Mouse (Mus musculus) heart, embryonic 15.5 days (tissue): Measurements from ENCODE around the gene Pde5a. TPM values are rescaled to one million over a fixed set of nuclear protein-coding genes. Genes with fewer than 3 reads are reported as not detected.

Source experiments
- ATAC-seq: fragments of 200-750 bp; cut with Nextera tagmentation; replicated peaks from 2 replicates; pipeline ENCODE4 v1.8.0; 2017; ENCODE audit warnings: low read depth, moderate TSS enrichment; ENCODE audit not compliant: insufficient number of reproducible peaks, insufficient read depth, low FRiP score
- H3K27ac ChIP-seq: fragments of 300-500 bp; sonication (generic); 2 replicates; pipeline ENCODE4 v1.5.1; 2015; ENCODE audit warnings: mild to moderate bottlenecking, inconsistent platforms
- H3K27me3 ChIP-seq: fragments of 300-500 bp; sonication (generic); 2 replicates; pipeline ENCODE4 v1.6.1; 2015; ENCODE audit warnings: inconsistent platforms
- H3K36me3 ChIP-seq: fragments of 300-500 bp; sonication (generic); 2 replicates; pipeline ENCODE4 v1.6.1; 2015; ENCODE audit warnings: mild to moderate bottlenecking, inconsistent platforms
- H3K4me1 ChIP-seq: fragments of 300-500 bp; sonication (generic); replicated peaks from 2 replicates; pipeline ENCODE4 v1.6.1; 2015; ENCODE audit warnings: inconsistent platforms
- H3K4me2 ChIP-seq: fragments of 300-500 bp; sonication (generic); 2 replicates; pipeline ENCODE4 v1.6.1; 2015; ENCODE audit warnings: inconsistent platforms, mild to moderate bottlenecking, moderate library complexity
- H3K4me3 ChIP-seq: fragments of 300-500 bp; sonication (generic); 2 replicates; pipeline ENCODE4 v1.5.1; 2015; ENCODE audit warnings: mild to moderate bottlenecking, inconsistent platforms
- H3K9ac ChIP-seq: fragments of 300-500 bp; sonication (generic); 2 replicates; pipeline ENCODE4 v1.6.1; 2015; ENCODE audit warnings: mild to moderate bottlenecking, inconsistent platforms
- H3K9me3 ChIP-seq: fragments of 300-500 bp; sonication (generic); replicated peaks from 2 replicates; pipeline ENCODE4 v1.6.1; 2016; ENCODE audit warnings: inconsistent platforms
- WGBS: fragments of 180-500 bp; shearing (Covaris S2); methylation state at CpG from one replicate; pipeline ENCODE4 v1.1.7; 2015; ENCODE audit warnings: mixed read lengths; 5-methylcytosine and 5-hydroxymethylcytosine counted together
- polyA plus RNA-seq: library from polyadenylated mRNA; unstranded; fragments of >200 nt; fragmentation: Nextera tagmentation; extraction: Ambion mirVana; gene quantifications from 2 replicates; pipeline ENCODE4 v1.2.1, GENCODE M21; 2015

Gene Pde5a
- polyA plus RNA-seq, 1 experiment from 2014 or later, result 2.6 TPM

- H3K9ac ChIP-seq, result no peak overlapping the region
- H3K36me3 ChIP-seq, result no peaks in the 10 kb centered on the region
- no peak overlapping the region for H3K4me2 ChIP-seq
- 56% methylated on average over 6 of the region's 6 CpGs for WGBS
- H3K4me1 ChIP-seq, result no peaks in the 10 kb centered on the region
- H3K27me3 ChIP-seq, result no peaks in the 10 kb centered on the region
- no peak overlapping the region for H3K4me3 ChIP-seq
- H3K9me3 ChIP-seq, result no peaks in the 10 kb centered on the region
- no peak overlapping the region for H3K27ac ChIP-seq
- ATAC-seq, result no peak
Observed at GRCm38 (mm10) chr3:122898254-122898653, 169.5 kb downstream of the Pde5a start.

GRCm38 (mm10) chr3:122903746-122904433 lies 175.1 kb downstream of the Pde5a start:
- no peak overlapping the region for H3K4me2 ChIP-seq
- WGBS, result 38% methylated on average over 12 of the region's 12 CpGs
- H3K9me3 ChIP-seq, result no peaks in the 10 kb centered on the region
- no peaks in the 10 kb centered on the region for H3K36me3 ChIP-seq
- no peaks in the 10 kb centered on the region for H3K4me1 ChIP-seq
- H3K27ac ChIP-seq, result no peak overlapping the region
- no peak overlapping the region for H3K9ac ChIP-seq
- H3K27me3 ChIP-seq, result no peaks in the 10 kb centered on the region
- H3K4me3 ChIP-seq, result no peak overlapping the region
- ATAC-seq, result no peak

- Histone ChIP-seq H3K4me1 (no peaks in the 10 kb centered on the region), H3K4me2 (no peak overlapping the region), H3K4me3 (no peak overlapping the region), H3K27ac (no peak overlapping the region), H3K27me3 (no peaks in the 10 kb centered on the region), H3K9ac (no peak overlapping the region), H3K36me3 (no peaks in the 10 kb centered on the region), H3K9me3 (no peaks in the 10 kb centered on the region)
- 81% methylated on average over 2 of the region's 2 CpGs for WGBS
- ATAC-seq, result no peak
Observed at GRCm38 (mm10) chr3:122907841-122908240, 179.1 kb downstream of the Pde5a start.

Other genes starting within 250 kb of the Pde5a start
- gene Fnbp1l, start 109.2 kb upstream of the Pde5a start, polyA plus RNA-seq, result 24.1 and 25.5 TPM in 2 replicates
- 0.30 TPM in 1 of 2 replicates, not detected in the other for gene Fabp2, start 166.1 kb downstream of the Pde5a start, polyA plus RNA-seq
- not detected in 2 replicates for gene Gm10959, start 190.4 kb downstream of the Pde5a start, polyA plus RNA-seq
- 93.3 and 124 TPM in 2 replicates for gene 1810037I17Rik, start 195.3 kb downstream of the Pde5a start, polyA plus RNA-seq